Mouse (Mus musculus): ENCODE data around the gene Jakmip3. TPM values are rescaled to one million over a fixed set of nuclear protein-coding genes. Genes with fewer than 3 reads are reported as not detected.

Jakmip3 gene
- total and polyA plus RNA-seq, 3 experiments = not detected

GRCm38 (mm10) chr7:139002692-139003091, 62.2 kb downstream of the Jakmip3 start:
- no peak overlapping the region for H3K27ac ChIP-seq (ENCODE audit: control insufficient read depth, low read depth, low read length)
- H3K4me1 ChIP-seq (ENCODE audit: control insufficient read depth in 1 of 2, insufficient read depth in 2 of 2, low read length in 2 of 2) = no peaks in the 10 kb centered on the region
- H3K4me3 ChIP-seq (ENCODE audit: control insufficient read depth in 1 of 2, insufficient read depth in 1 of 2, low read depth in 2 of 2, low read length in 2 of 2) = no peak overlapping the region
- no peaks in the 10 kb centered on the region for H3K79me2 ChIP-seq (ENCODE audit: control insufficient read depth, insufficient read depth, low read length, poor library complexity)
- TF ChIP-seq GATA1 (IDR thresholded peaks at IDR 0.05; ENCODE audit: low read depth, low read length) (no peak), RAD21 (IDR thresholded peaks at IDR 0.05; ENCODE audit: low read depth, low read length) (no peak), ZMIZ1 (IDR thresholded peaks at IDR 0.05; ENCODE audit: low read depth, low read length) (no peak), RCOR1 (IDR thresholded peaks at IDR 0.05; ENCODE audit: low read depth, low read length) (no peak)
- no peaks in the 10 kb centered on the region for H3K9me3 ChIP-seq (replicated peaks; ENCODE audit: insufficient read depth, low read length)
- no peaks in the 10 kb centered on the region; a peak in 1 of 4 replicates for H3K27me3 ChIP-seq (ENCODE audit: control insufficient read depth in 1 of 2, insufficient read depth in 2 of 2, low read length in 2 of 2)
- H3K9ac ChIP-seq (ENCODE audit: control insufficient read depth, low read depth, low read length, poor library complexity, severe bottlenecking) = no peak overlapping the region
- no peak for DNase-seq (ENCODE audit: low read depth, low spot score)
- H3K36me3 ChIP-seq (ENCODE audit: control insufficient read depth in 1 of 2, insufficient read depth in 2 of 2, low read length in 2 of 2) = no peaks in the 10 kb centered on the region

DNA sequence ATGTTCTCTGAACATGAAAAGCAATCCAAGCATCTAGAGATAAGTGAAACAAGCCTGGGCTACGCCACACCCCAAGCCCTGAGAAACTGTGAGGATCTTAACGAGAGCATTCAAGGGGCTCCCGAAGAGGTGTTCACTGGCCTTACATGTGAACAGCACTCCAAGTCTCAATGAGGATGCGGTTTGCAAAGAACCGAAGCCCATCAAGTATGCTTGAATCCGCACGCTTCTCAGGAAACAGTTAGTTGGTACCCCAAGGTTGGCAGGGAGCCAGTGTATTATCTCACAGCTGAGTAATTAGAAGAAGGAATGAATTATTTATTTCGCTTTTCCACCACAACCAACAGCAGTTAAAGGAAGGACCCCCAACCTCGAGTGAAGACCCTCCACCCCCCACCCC, 62.7 kb downstream of the Jakmip3 start:
- Histone ChIP-seq H3K27me3 (ENCODE audit: control insufficient read depth in 1 of 2, insufficient read depth in 2 of 2, low read length in 2 of 2) (no peaks in the 10 kb centered on the region; a peak in 1 of 4 replicates), H3K36me3 (ENCODE audit: control insufficient read depth in 1 of 2, insufficient read depth in 2 of 2, low read length in 2 of 2) (no peaks in the 10 kb centered on the region), H3K4me1 (ENCODE audit: control insufficient read depth in 1 of 2, insufficient read depth in 2 of 2, low read length in 2 of 2) (no peaks in the 10 kb centered on the region), H3K79me2 (ENCODE audit: control insufficient read depth, insufficient read depth, low read length, poor library complexity) (no peaks in the 10 kb centered on the region), H3K9ac (ENCODE audit: control insufficient read depth, low read depth, low read length, poor library complexity, severe bottlenecking) (no peak overlapping the region), H3K4me3 (ENCODE audit: control insufficient read depth in 1 of 2, insufficient read depth in 1 of 2, low read depth in 2 of 2, low read length in 2 of 2) (no peak overlapping the region), H3K9me3 (replicated peaks; ENCODE audit: insufficient read depth, low read length) (no peaks in the 10 kb centered on the region), H3K27ac (ENCODE audit: control insufficient read depth, low read depth, low read length) (no peak overlapping the region)
- no peak for TF ChIP-seq SIN3A (IDR thresholded peaks at IDR 0.05; ENCODE audit: low read length)
- TF ChIP-seq ETS1 (IDR thresholded peaks at IDR 0.05; ENCODE audit: low read depth, low read length) = no peak
- TF ChIP-seq POLR2AphosphoS2 (IDR thresholded peaks at IDR 0.05; ENCODE audit: low read length) = no peak
- TF ChIP-seq POLR2AphosphoS5 (IDR thresholded peaks at IDR 0.05; ENCODE audit: borderline replicate concordance, low read depth, low read length) = no peak
- TF ChIP-seq MAX (IDR thresholded peaks at IDR 0.05; ENCODE audit: low read length) = no peak
- TF ChIP-seq NELFE (IDR thresholded peaks at IDR 0.05; ENCODE audit: low read depth, low read length) = no peak
- no peak for TF ChIP-seq RCOR1 (IDR thresholded peaks at IDR 0.05; ENCODE audit: low read depth, low read length)
- no peak for TF ChIP-seq GABPA (IDR thresholded peaks at IDR 0.05; ENCODE audit: low read depth, low read length)
- no peak for TF ChIP-seq ZC3H11A (IDR thresholded peaks at IDR 0.05; ENCODE audit: low read depth, low read length)
- TF ChIP-seq UBTF (IDR thresholded peaks at IDR 0.05; ENCODE audit: borderline replicate concordance, insufficient read depth, low read depth, low read length) = no peak
- TF ChIP-seq NRF1 (IDR thresholded peaks at IDR 0.05; ENCODE audit: insufficient read depth, low read depth, low read length, poor library complexity, severe bottlenecking) = no peak
- no peak for TF ChIP-seq MYC (IDR thresholded peaks at IDR 0.05; ENCODE audit: low read depth, low read length)
- TF ChIP-seq KAT2A (conservative IDR thresholded peaks at IDR 0.05; ENCODE audit: low read depth, low read length) = no peak
- no peak for DNase-seq (ENCODE audit: low read depth, low spot score)

Data from MEL (cell line).